Mouse (Mus musculus): ENCODE data around the gene Mrtfb. TPM values are rescaled to one million over a fixed set of nuclear protein-coding genes. Genes with fewer than 3 reads are reported as not detected.
"Not testable (repeated sequence)": the region's sequence is repeated elsewhere in the genome, so short reads cannot be mapped to it uniquely, and the experiment has no call there.

Gene Mrtfb
- total and polyA plus RNA-seq, 3 experiments: 2.1 to 12.1 (median 5.6) TPM

- H3K4me3 ChIP-seq (ENCODE audit: low read depth, low read length): no peak overlapping the region
- H3K4me1 ChIP-seq (ENCODE audit: insufficient read depth, low read depth, low read length): no peaks in the 10 kb centered on the region
- no peaks in the 10 kb centered on the region for H3K27me3 ChIP-seq (ENCODE audit: insufficient read depth, low read length)
- no peaks in the 10 kb centered on the region for H3K9me3 ChIP-seq (replicated peaks)
- TF ChIP-seq GATA2 (IDR thresholded peaks at IDR 0.05; ENCODE audit: borderline replicate concordance, low read depth, low read length) (no peak), TAL1 (conservative IDR thresholded peaks at IDR 0.05; ENCODE audit: low read depth, low read length) (no peak), GATA1 (IDR thresholded peaks at IDR 0.05; ENCODE audit: borderline replicate concordance, low read length) (no peak), CTCF (IDR thresholded peaks at IDR 0.05; ENCODE audit: low read depth, low read length) (no peak), POLR2AphosphoS5 (IDR thresholded peaks at IDR 0.05; ENCODE audit: insufficient replicate concordance, low read depth, low read length) (no peak)
- DNase-seq (ENCODE audit: low spot score) (no peak), ATAC-seq (ENCODE audit: extremely low read depth, insufficient number of reproducible peaks, low FRiP score, poor library complexity, severe bottlenecking) (no peak)
- H3K36me3 ChIP-seq (replicated peaks): peaks cover 6% of the 10 kb centered on the region
Observed at GRCm38 (mm10) chr16:13333781-13334341, 77.6 kb downstream of the Mrtfb start.

- Histone ChIP-seq H3K4me1 (ENCODE audit: insufficient read depth, low read depth, low read length) (no peaks in the 10 kb centered on the region), H3K4me3 (ENCODE audit: low read depth, low read length) (no peak overlapping the region), H3K27me3 (ENCODE audit: insufficient read depth, low read length) (no peaks in the 10 kb centered on the region; the same call in 1 of the 2 replicates), H3K9me3 (replicated peaks) (no peaks in the 10 kb centered on the region), H3K36me3 (replicated peaks) (peaks cover 4% of the 10 kb centered on the region)
- DNase-seq (ENCODE audit: low spot score) (no peak), ATAC-seq (ENCODE audit: extremely low read depth, insufficient number of reproducible peaks, low FRiP score, poor library complexity, severe bottlenecking) (no peak)
- TF ChIP-seq GATA2 (IDR thresholded peaks at IDR 0.05; ENCODE audit: borderline replicate concordance, low read depth, low read length) (no peak), CTCF (IDR thresholded peaks at IDR 0.05; ENCODE audit: low read depth, low read length) (no peak), POLR2AphosphoS5 (IDR thresholded peaks at IDR 0.05; ENCODE audit: insufficient replicate concordance, low read depth, low read length) (no peak), GATA1 (IDR thresholded peaks at IDR 0.05; ENCODE audit: borderline replicate concordance, low read length) (no peak), TAL1 (conservative IDR thresholded peaks at IDR 0.05; ENCODE audit: low read depth, low read length) (no peak)
Observed at GRCm38 (mm10) chr16:13336503-13337230, 80.4 kb downstream of the Mrtfb start.

GRCm38 (mm10) chr16:13338094-13338493 lies 81.8 kb downstream of the Mrtfb start:
- peaks cover 1% of the 10 kb centered on the region for H3K36me3 ChIP-seq (replicated peaks)
- ATAC-seq (ENCODE audit: extremely low read depth, insufficient number of reproducible peaks, low FRiP score, poor library complexity, severe bottlenecking) (no peak), DNase-seq (ENCODE audit: low spot score) (no peak)
- no peaks in the 10 kb centered on the region for H3K9me3 ChIP-seq (replicated peaks)
- H3K27me3 ChIP-seq (ENCODE audit: insufficient read depth, low read length): no peaks in the 10 kb centered on the region; the same call in 1 of the 2 replicates
- H3K4me3 ChIP-seq (ENCODE audit: low read depth, low read length): no peak overlapping the region
- no peak for TF ChIP-seq GATA2 (IDR thresholded peaks at IDR 0.05; ENCODE audit: borderline replicate concordance, low read depth, low read length)
- no peak for TF ChIP-seq TAL1 (conservative IDR thresholded peaks at IDR 0.05; ENCODE audit: low read depth, low read length)
- no peak for TF ChIP-seq CTCF (IDR thresholded peaks at IDR 0.05; ENCODE audit: low read depth, low read length)
- no peak for TF ChIP-seq GATA1 (IDR thresholded peaks at IDR 0.05; ENCODE audit: borderline replicate concordance, low read length)
- H3K4me1 ChIP-seq (ENCODE audit: insufficient read depth, low read depth, low read length): no peaks in the 10 kb centered on the region

- TF ChIP-seq GATA1 (IDR thresholded peaks at IDR 0.05; ENCODE audit: borderline replicate concordance, low read length) (no peak), TAL1 (conservative IDR thresholded peaks at IDR 0.05; ENCODE audit: low read depth, low read length) (no peak), CTCF (IDR thresholded peaks at IDR 0.05; ENCODE audit: low read depth, low read length) (no peak), POLR2AphosphoS5 (IDR thresholded peaks at IDR 0.05; ENCODE audit: insufficient replicate concordance, low read depth, low read length) (no peak), GATA2 (IDR thresholded peaks at IDR 0.05; ENCODE audit: borderline replicate concordance, low read depth, low read length) (no peak)
- no peaks in the 10 kb centered on the region for H3K36me3 ChIP-seq (replicated peaks)
- ATAC-seq (ENCODE audit: extremely low read depth, insufficient number of reproducible peaks, low FRiP score, poor library complexity, severe bottlenecking) (no peak), DNase-seq (ENCODE audit: low spot score) (no peak)
- no peaks in the 10 kb centered on the region; the same call in 1 of the 2 replicates for H3K27me3 ChIP-seq (ENCODE audit: insufficient read depth, low read length)
- no peaks in the 10 kb centered on the region for H3K4me1 ChIP-seq (ENCODE audit: insufficient read depth, low read depth, low read length)
- no peak overlapping the region for H3K4me3 ChIP-seq (ENCODE audit: low read depth, low read length)
- no peaks in the 10 kb centered on the region for H3K9me3 ChIP-seq (replicated peaks)
Observed at GRCm38 (mm10) chr16:13339433-13339832, 83.2 kb downstream of the Mrtfb start.

GRCm38 (mm10) chr16:13345822-13346221 lies 89.5 kb downstream of the Mrtfb start:
- not testable (repeated sequence) for H3K4me1 ChIP-seq (ENCODE audit: insufficient read depth, low read depth, low read length); H3K36me3 ChIP-seq (replicated peaks); DNase-seq (ENCODE audit: low spot score); H3K9me3 ChIP-seq (replicated peaks); ATAC-seq (ENCODE audit: extremely low read depth, insufficient number of reproducible peaks, low FRiP score, poor library complexity, severe bottlenecking); H3K4me3 ChIP-seq (ENCODE audit: low read depth, low read length); H3K27me3 ChIP-seq (ENCODE audit: insufficient read depth, low read length)

GRCm38 (mm10) chr16:13350729-13351128 lies 94.4 kb downstream of the Mrtfb start:
- no peaks in the 10 kb centered on the region for H3K9me3 ChIP-seq (replicated peaks)
- no peaks in the 10 kb centered on the region for H3K27me3 ChIP-seq (ENCODE audit: insufficient read depth, low read length)
- no peak for DNase-seq (ENCODE audit: low spot score)
- no peak overlapping the region for H3K4me3 ChIP-seq (ENCODE audit: low read depth, low read length)
- H3K4me1 ChIP-seq (ENCODE audit: insufficient read depth, low read depth, low read length): no peaks in the 10 kb centered on the region
- TF ChIP-seq TAL1 (conservative IDR thresholded peaks at IDR 0.05; ENCODE audit: low read depth, low read length): no peak
- no peak for TF ChIP-seq GATA1 (IDR thresholded peaks at IDR 0.05; ENCODE audit: borderline replicate concordance, low read length)
- TF ChIP-seq GATA2 (IDR thresholded peaks at IDR 0.05; ENCODE audit: borderline replicate concordance, low read depth, low read length): no peak
- no peak for TF ChIP-seq POLR2AphosphoS5 (IDR thresholded peaks at IDR 0.05; ENCODE audit: insufficient replicate concordance, low read depth, low read length)
- no peak for TF ChIP-seq CTCF (IDR thresholded peaks at IDR 0.05; ENCODE audit: low read depth, low read length)
- H3K36me3 ChIP-seq (replicated peaks): no peaks in the 10 kb centered on the region
- no peak for ATAC-seq (ENCODE audit: extremely low read depth, insufficient number of reproducible peaks, low FRiP score, poor library complexity, severe bottlenecking)
